Mouse (Mus musculus) C2C12 (cell line): ENCODE measurements around the gene Stox2. TPM values are rescaled to one million over a fixed set of nuclear protein-coding genes. Genes with fewer than 3 reads are reported as not detected.
"Not testable (repeated sequence)": the region's sequence is repeated elsewhere in the genome, so short reads cannot be mapped to it uniquely, and the experiment has no call there.

Experiments used
- H3K27me3 ChIP-seq: one replicate; pipeline ENCODE4 v1.6.1; 2011; ENCODE audit not compliant: control insufficient read depth, insufficient read depth, insufficient read length
- H3K36me3 ChIP-seq: one replicate; pipeline ENCODE4 v1.6.1; 2011; ENCODE audit not compliant: control insufficient read depth, insufficient read depth
- H3K4me3 ChIP-seq: one replicate; pipeline ENCODE4 v1.5.1; 2011; ENCODE audit warnings: mild to moderate bottlenecking, control low read depth; ENCODE audit not compliant: poor library complexity, insufficient read depth, severe bottlenecking
- H3K79me2 ChIP-seq: one replicate; pipeline ENCODE4 v1.6.1; 2011; ENCODE audit not compliant: control insufficient read depth, insufficient read depth
- H3K79me3 ChIP-seq: one replicate; pipeline ENCODE4 v1.6.1; 2011; ENCODE audit warnings: low read depth, control low read depth
- H3ac ChIP-seq: one replicate; pipeline ENCODE3; 2011; ENCODE audit warnings: low read depth; ENCODE audit not compliant: control insufficient read depth, insufficient read length
- CEBPB ChIP-seq: IDR thresholded peaks from one replicate; pipeline ENCODE4 v1.6.1; 2011; ENCODE audit warnings: low read depth, mild to moderate bottlenecking, control low read depth, moderate library complexity
- CTCF ChIP-seq: IDR thresholded peaks from one replicate; pipeline ENCODE4 v1.5.1; 2011; ENCODE audit not compliant: control insufficient read depth, insufficient read depth, insufficient read length
- FOSL1 ChIP-seq: IDR thresholded peaks from one replicate; pipeline ENCODE4 v1.8.0; 2011; ENCODE audit warnings: mild to moderate bottlenecking, low read length; ENCODE audit not compliant: poor library complexity, insufficient read depth, severe bottlenecking
- MAX ChIP-seq: IDR thresholded peaks from one replicate; pipeline ENCODE4 v1.6.1; 2011; ENCODE audit warnings: mild to moderate bottlenecking, control low read depth
- MYOD1 ChIP-seq: IDR thresholded peaks from one replicate; pipeline ENCODE4 v1.6.1; 2011; ENCODE audit warnings: low read depth; ENCODE audit not compliant: control insufficient read depth, insufficient read length
- MYOG ChIP-seq: IDR thresholded peaks from one replicate; pipeline ENCODE4 v1.6.1; 2011; ENCODE audit not compliant: control insufficient read depth, insufficient read length; ENCODE audit errors: extremely low read depth
- USF1 ChIP-seq: IDR thresholded peaks from one replicate; pipeline ENCODE4 v1.6.1; 2011; ENCODE audit warnings: low read depth, mild to moderate bottlenecking, control low read depth, moderate library complexity
- polyA plus RNA-seq: library from polyadenylated mRNA; unstranded; fragments of >200 nt; fragmentation: generic; extraction: Trizol; gene quantifications from one replicate; pipeline ENCODE4 v1.2.1, GENCODE M21; 2012; ENCODE audit warnings: missing spikeins

Gene Stox2
- polyA plus RNA-seq, 1 experiment, result 0.01 TPM

GRCm38 (mm10) chr8:47439271-47439670, 6.9 kb downstream of the Stox2 start:
- TF ChIP-seq MYOD1, result no peak
- no peak for TF ChIP-seq USF1
- TF ChIP-seq FOSL1, result no peak
- TF ChIP-seq MAX, result no peak
- TF ChIP-seq CTCF, result no peak
- TF ChIP-seq CEBPB, result no peak
- TF ChIP-seq MYOG, result no peak

GRCm38 (mm10) chr8:47437976-47438375, 8.2 kb downstream of the Stox2 start:
- Histone ChIP-seq H3K79me3 (no peaks in the 10 kb centered on the region), H3ac (no peak overlapping the region), H3K79me2 (no peaks in the 10 kb centered on the region), H3K4me3 (no peak overlapping the region), H3K27me3 (peaks cover 13% of the 10 kb centered on the region), H3K36me3 (no peaks in the 10 kb centered on the region)
- TF ChIP-seq CEBPB (no peak), CTCF (no peak), MAX (no peak), MYOD1 (no peak)

More at GRCm38 (mm10) chr8:47439271-47439670, 6.9 kb downstream of the Stox2 start:
- Histone ChIP-seq H3K79me3 (no peaks in the 10 kb centered on the region), H3K27me3 (peaks cover 13% of the 10 kb centered on the region), H3K36me3 (no peaks in the 10 kb centered on the region), H3K4me3 (no peak overlapping the region), H3K79me2 (no peaks in the 10 kb centered on the region), H3ac (no peak overlapping the region)

DNA sequence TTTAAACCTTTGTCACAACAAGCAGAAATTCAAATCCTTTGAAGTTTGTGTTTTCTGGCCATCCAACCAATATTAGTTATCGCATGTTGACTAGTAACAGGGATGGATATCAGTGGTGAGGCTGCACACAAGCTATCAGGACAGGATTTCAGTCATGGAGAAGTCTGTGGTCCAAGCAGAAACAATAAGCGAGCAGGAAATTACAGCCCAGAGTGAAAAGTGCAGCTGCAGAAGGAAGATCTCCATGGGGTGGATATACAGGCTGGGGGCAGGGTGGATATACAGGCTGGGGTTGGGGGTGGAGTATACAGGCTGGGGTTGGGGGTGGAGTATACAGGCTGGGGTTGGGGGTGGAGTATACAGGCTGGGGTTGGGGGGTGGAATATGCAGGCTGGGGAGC, 10.3 kb downstream of the Stox2 start:
- no peak overlapping the region for H3K4me3 ChIP-seq
- peaks cover 13% of the 10 kb centered on the region for H3K27me3 ChIP-seq
- no peak overlapping the region for H3ac ChIP-seq
- no peaks in the 10 kb centered on the region for H3K79me3 ChIP-seq
- no peaks in the 10 kb centered on the region for H3K36me3 ChIP-seq
- H3K79me2 ChIP-seq, result no peaks in the 10 kb centered on the region
- no peak for TF ChIP-seq MYOD1

- no peak overlapping the region for H3K4me3 ChIP-seq
- H3ac ChIP-seq, result no peak overlapping the region
- no peaks in the 10 kb centered on the region for H3K79me2 ChIP-seq
- no peaks in the 10 kb centered on the region for H3K79me3 ChIP-seq
- TF ChIP-seq CTCF (no peak), MYOG (no peak), MAX (no peak)
- peaks cover 13% of the 10 kb centered on the region for H3K27me3 ChIP-seq
- no peaks in the 10 kb centered on the region for H3K36me3 ChIP-seq
These were observed 10.8 kb downstream of the Stox2 start for GRCm38 (mm10) chr8:47435412-47435811.

GRCm38 (mm10) chr8:47431263-47431662, 14.9 kb downstream of the Stox2 start:
- TF ChIP-seq MYOD1 (no peak), MAX (no peak), FOSL1 (no peak), CTCF (no peak), MYOG (no peak), CEBPB (no peak)
- no peak overlapping the region for H3ac ChIP-seq
- H3K4me3 ChIP-seq, result no peak overlapping the region
- no peaks in the 10 kb centered on the region for H3K36me3 ChIP-seq
- no peaks in the 10 kb centered on the region for H3K27me3 ChIP-seq
- no peaks in the 10 kb centered on the region for H3K79me2 ChIP-seq
- no peaks in the 10 kb centered on the region for H3K79me3 ChIP-seq

DNA sequence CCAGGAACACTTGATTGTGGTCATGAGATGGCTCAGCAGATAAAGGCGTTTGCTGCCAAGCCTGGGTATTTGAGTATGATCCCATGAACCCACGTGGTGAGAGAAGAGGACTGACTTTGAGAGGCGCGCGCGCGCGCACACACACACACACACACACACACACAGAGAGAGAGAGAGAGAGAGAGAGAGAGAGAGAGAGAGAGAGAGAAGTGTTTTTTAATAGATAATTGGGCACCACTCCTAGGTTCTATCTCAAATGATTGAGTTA, 32.0 kb downstream of the Stox2 start:
- not testable (repeated sequence) for H3K79me3 ChIP-seq, H3K36me3 ChIP-seq, H3K4me3 ChIP-seq, H3ac ChIP-seq, H3K27me3 ChIP-seq, H3K79me2 ChIP-seq

DNA sequence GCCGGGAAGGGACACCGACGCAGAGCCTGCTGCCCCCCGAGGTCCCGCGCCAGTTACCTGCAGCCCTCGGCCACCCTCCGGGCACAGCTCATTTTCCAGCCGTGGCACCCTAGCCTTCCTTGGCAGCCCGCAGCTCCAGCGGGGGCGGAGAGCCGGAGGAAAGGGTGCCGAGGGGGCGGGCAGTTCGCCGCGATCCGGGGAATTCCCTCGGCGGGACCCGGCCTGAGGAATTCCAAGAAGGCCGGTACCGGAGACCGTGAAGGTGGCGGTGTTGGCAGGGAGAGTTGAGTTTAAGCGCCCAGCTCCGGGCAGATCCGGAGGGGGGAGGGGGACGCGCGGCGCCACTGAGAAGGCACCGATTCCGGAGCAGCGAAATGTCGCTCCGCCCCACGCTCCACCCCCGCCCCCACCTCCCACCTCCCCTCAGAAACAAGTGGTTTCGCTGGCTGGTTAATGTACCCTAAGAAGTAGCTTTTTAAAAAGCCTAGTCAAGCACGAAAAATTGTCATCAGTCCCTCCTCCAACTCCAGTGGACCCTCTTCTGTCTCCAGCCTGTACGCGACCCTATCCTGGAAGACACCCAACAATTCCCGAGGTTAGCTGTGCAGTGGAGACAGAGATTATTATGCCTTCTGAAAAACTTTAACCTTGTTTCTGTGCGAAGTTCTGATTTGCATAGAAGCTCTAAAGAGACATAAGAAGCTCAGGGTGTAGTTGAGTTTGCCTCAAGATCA, 32.5 kb downstream of the Stox2 start:
- TF ChIP-seq MYOD1 (no peak), CTCF (no peak), MAX (no peak), FOSL1 (no peak), CEBPB (no peak), MYOG (no peak), USF1 (no peak)
- H3ac ChIP-seq, result no peak overlapping the region
- peaks cover 14% of the 10 kb centered on the region for H3K27me3 ChIP-seq
- no peaks in the 10 kb centered on the region for H3K79me2 ChIP-seq
- no peak overlapping the region for H3K4me3 ChIP-seq
- no peaks in the 10 kb centered on the region for H3K36me3 ChIP-seq
- no peaks in the 10 kb centered on the region for H3K79me3 ChIP-seq
